Mouse (Mus musculus): Measurements from ENCODE around the gene Lrrk2.

DNA sequence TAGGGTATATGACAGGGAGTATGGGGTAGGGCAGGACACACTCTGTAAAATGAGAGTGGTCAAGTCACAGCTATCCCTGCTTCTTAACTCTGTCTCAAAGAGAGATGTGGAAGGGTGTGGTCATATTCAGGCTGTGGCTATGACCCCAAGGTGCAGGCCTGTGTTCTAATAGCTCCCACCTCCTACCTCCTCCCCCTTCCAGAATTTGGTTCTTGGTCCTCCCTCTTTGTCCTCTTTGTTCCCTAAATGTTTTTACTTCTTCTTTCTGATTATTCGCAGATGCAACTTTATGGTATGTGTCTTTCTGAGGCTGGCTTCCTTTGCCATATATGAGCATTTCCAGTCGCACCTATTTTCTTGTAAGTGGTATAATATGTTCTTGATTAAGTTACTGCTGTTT lies 48.5 kb upstream of the Lrrk2 start:
- TF ChIP-seq GATA1 (IDR thresholded peaks at IDR 0.05; ENCODE audit: low read length) (no peak), TAL1 (IDR thresholded peaks at IDR 0.05; ENCODE audit: low read length) (no peak)

Measured in erythroblast, embryonic 14.5 days (primary cell).